ENCODE assay signal across 26 mouse cellular contexts in the genomic region with DNA sequence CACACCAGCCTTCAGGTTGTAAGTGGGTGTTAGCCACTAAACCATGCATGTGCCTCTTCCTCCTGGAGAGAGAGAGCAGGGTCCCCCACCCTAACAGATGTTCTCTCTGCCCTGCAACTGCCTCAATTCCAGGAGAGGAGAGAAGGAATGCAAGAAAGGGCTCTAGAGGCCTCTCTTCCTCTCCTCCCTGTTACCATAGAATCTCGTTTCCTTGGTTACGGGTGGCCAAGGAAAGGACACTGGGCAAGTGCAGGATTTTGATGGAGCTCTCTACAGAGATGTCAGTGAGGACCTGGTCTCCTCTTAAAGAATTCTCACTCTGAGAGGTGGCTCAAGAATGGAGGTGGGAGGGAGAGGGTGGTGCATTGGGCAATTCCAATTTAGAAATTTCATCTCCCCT.
DNase-seq lines count a peak whose midpoint lies in the region; ATAC-seq lines count a peak whose summit lies in the region.
"Had no signal": no experiment of that assay in that cellular context is flagged by ENCODE, and none has a peak within 500 bp of the region (broad histone marks: within the 10 kb centered on the region; RNA-seq: fewer than 3 reads in every experiment).

No protein-coding gene starts in this region.

- H3K27ac ChIP-seq in midbrain, embryonic 11.5 days (ENCODE audit: low read depth, low read length): no peak overlapping the region
- H3K27ac ChIP-seq in midbrain, embryonic 10.5 days (replicated peaks): no peak overlapping the region
- H3K27ac ChIP-seq in hindbrain, embryonic 15.5 days (replicated peaks): peak overlapping the region; percentile 17; the same call in 1 of the 2 replicates
- H3K27ac ChIP-seq in midbrain, embryonic 16.5 days (ENCODE audit: low read length): peak overlapping the region; percentile 65
- H3K27ac ChIP-seq: embryonic facial prominence, embryonic 10.5 days; kidney, embryonic 15.5 days; limb, embryonic 12.5 days; liver, embryonic 12.5 days; neural tube, embryonic 12.5 days; stomach, embryonic 15.5 days had no signal

- no peak overlapping the region for H3K4me2 ChIP-seq in midbrain, embryonic 11.5 days
- no peak overlapping the region for H3K4me2 ChIP-seq in hindbrain, embryonic 15.5 days
- no peak overlapping the region; the same call in 1 of the 2 replicates for H3K4me2 ChIP-seq in midbrain, embryonic 16.5 days (ENCODE audit: low read length)
- H3K4me2 ChIP-seq: heart, embryonic 11.5 days; kidney, embryonic 15.5 days; limb, embryonic 12.5 days; liver, embryonic 12.5 days; neural tube, embryonic 12.5 days; stomach, embryonic 15.5 days had no signal

- H3K36me3 ChIP-seq in midbrain, embryonic 11.5 days (ENCODE audit: control insufficient read depth, insufficient read depth, low read length): no peaks in the 10 kb centered on the region
- H3K36me3 ChIP-seq in midbrain, embryonic 10.5 days: no peaks in the 10 kb centered on the region
- no peaks in the 10 kb centered on the region for H3K36me3 ChIP-seq in hindbrain, embryonic 15.5 days
- H3K36me3 ChIP-seq in midbrain, embryonic 16.5 days (ENCODE audit: control insufficient read depth, insufficient read depth, low read length): no peaks in the 10 kb centered on the region
- H3K36me3 ChIP-seq: embryonic facial prominence, embryonic 10.5 days; kidney, embryonic 15.5 days; limb, embryonic 12.5 days; liver, embryonic 12.5 days; neural tube, embryonic 12.5 days; stomach, embryonic 15.5 days had no signal

- peaks cover 17% of the 10 kb centered on the region; the same call in 1 of the 2 replicates for H3K4me1 ChIP-seq in midbrain, embryonic 11.5 days (ENCODE audit: control insufficient read depth, insufficient read depth, low read length)
- peaks cover 41% of the 10 kb centered on the region for H3K4me1 ChIP-seq in midbrain, embryonic 10.5 days
- H3K4me1 ChIP-seq in hindbrain, embryonic 15.5 days (replicated peaks): peaks cover 18% of the 10 kb centered on the region
- peaks cover 19% of the 10 kb centered on the region for H3K4me1 ChIP-seq in midbrain, embryonic 16.5 days (ENCODE audit: control insufficient read depth, insufficient read depth, low read length)
- H3K4me1 ChIP-seq: kidney, embryonic 15.5 days; liver, embryonic 12.5 days; neural tube, embryonic 12.5 days; stomach, embryonic 15.5 days had no signal

- peaks cover 2% of the 10 kb centered on the region for H3K27me3 ChIP-seq in midbrain, embryonic 11.5 days (ENCODE audit: control insufficient read depth, insufficient read depth, low read length)
- peaks cover 60% of the 10 kb centered on the region for H3K27me3 ChIP-seq in midbrain, embryonic 10.5 days (ENCODE audit: low read depth, poor library complexity, severe bottlenecking)
- no peaks in the 10 kb centered on the region for H3K27me3 ChIP-seq in hindbrain, embryonic 15.5 days
- no peaks in the 10 kb centered on the region for H3K27me3 ChIP-seq in midbrain, embryonic 16.5 days (ENCODE audit: control insufficient read depth, insufficient read depth, low read depth, low read length)
- H3K27me3 ChIP-seq: kidney, embryonic 15.5 days; liver, embryonic 12.5 days; neural tube, embryonic 12.5 days; stomach, embryonic 15.5 days had no signal

- no peaks in the 10 kb centered on the region for H3K9me3 ChIP-seq in midbrain, embryonic 11.5 days (ENCODE audit: control insufficient read depth, low read length)
- H3K9me3 ChIP-seq in midbrain, embryonic 10.5 days (replicated peaks): 0 out of 2 replicates have a peak, but pooled peaks cover 3% of the 10 kb centered on the region
- no peaks in the 10 kb centered on the region for H3K9me3 ChIP-seq in hindbrain, embryonic 15.5 days
- no peaks in the 10 kb centered on the region for H3K9me3 ChIP-seq in midbrain, embryonic 16.5 days (replicated peaks; ENCODE audit: control insufficient read depth, low read length, poor library complexity, severe bottlenecking)
- H3K9me3 ChIP-seq: embryonic facial prominence, embryonic 10.5 days; kidney, embryonic 15.5 days; limb, embryonic 12.5 days; liver, embryonic 12.5 days; neural tube, embryonic 12.5 days; stomach, embryonic 15.5 days had no signal

- WGBS in midbrain, embryonic 11.5 days: 59% methylated on average over 2 of the region's 2 CpGs
- 83% methylated on average over 2 of the region's 2 CpGs for WGBS in midbrain, embryonic 10.5 days
- 56% methylated on average over 2 of the region's 2 CpGs for WGBS in hindbrain, embryonic 15.5 days
- 65% methylated on average over 2 of the region's 2 CpGs for WGBS in midbrain, embryonic 16.5 days

- no peak overlapping the region for H3K4me3 ChIP-seq in midbrain, embryonic 11.5 days (ENCODE audit: low read depth, low read length)
- no peak overlapping the region for H3K4me3 ChIP-seq in midbrain, embryonic 10.5 days
- no peak overlapping the region for H3K4me3 ChIP-seq in hindbrain, embryonic 15.5 days
- no peak overlapping the region for H3K4me3 ChIP-seq in midbrain, embryonic 16.5 days (ENCODE audit: low read depth, low read length)
- H3K4me3 ChIP-seq: embryonic facial prominence, embryonic 10.5 days; kidney, embryonic 15.5 days; limb, embryonic 12.5 days; liver, embryonic 12.5 days; neural tube, embryonic 12.5 days; stomach, embryonic 15.5 days had no signal

- DNase-seq in midbrain, embryonic 11.5 days (ENCODE audit: low spot score, missing footprints): peak; percentile 87
- DNase-seq in midbrain, embryonic 10.5 days (ENCODE audit: low spot score): no peak
- peak; percentile 42 for DNase-seq in embryo, embryonic 10.5 days (ENCODE audit: low spot score)
- DNase-seq in right cerebral cortex, postnatal 4 days: no peak
- DNase-seq: adrenal gland, adult 8-10 months; B cell, adult 2 months; cerebellum, adult 2 months; cerebellum, postnatal 25 days; kidney, postnatal 36 days; layer of hippocampus, postnatal 36 days; lung, adult 18-20 months; lung, postnatal 14 days; right cerebral cortex, adult 18-20 months; thymus, adult 18-20 months had no signal

- no peak for ATAC-seq in midbrain, embryonic 11.5 days (ENCODE audit: low FRiP score)
- peak; percentile 35; the same call in 1 of the 2 replicates for ATAC-seq in hindbrain, embryonic 15.5 days (ENCODE audit: low FRiP score, low read depth)
- peak; percentile 66; the same call in 1 of the 2 replicates for ATAC-seq in midbrain, embryonic 16.5 days
- ATAC-seq in CD4-positive, CD25-positive, alpha-beta regulatory T cell, adult 4 months: no peak
- ATAC-seq: activated CD4-positive, CD25-positive, alpha-beta regulatory T cell, adult 4 months; intestine, embryonic 16.5 days; liver, embryonic 12.5 days had no signal

- no peak overlapping the region for H3K9ac ChIP-seq in midbrain, embryonic 11.5 days (ENCODE audit: low read length)
- H3K9ac ChIP-seq in hindbrain, embryonic 15.5 days: no peak overlapping the region
- H3K9ac ChIP-seq in midbrain, embryonic 16.5 days (ENCODE audit: low read depth, low read length): no peak overlapping the region
- H3K9ac ChIP-seq: kidney, embryonic 15.5 days; limb, embryonic 12.5 days; liver, embryonic 12.5 days; neural tube, embryonic 12.5 days; stomach, embryonic 15.5 days had no signal

Comparison
In these comparisons a context has a peak if more than half of its experiments do, and no peak if none do; other contexts are left out.
1. ATAC-seq: peak in hindbrain, embryonic 15.5 days (single experiment) and midbrain, embryonic 16.5 days (single experiment); none in midbrain, embryonic 11.5 days (single experiment) and CD4-positive, CD25-positive, alpha-beta regulatory T cell, adult 4 months (single experiment).
2. DNase-seq: peak in midbrain, embryonic 11.5 days (single experiment) and embryo, embryonic 10.5 days (single experiment); none in midbrain, embryonic 10.5 days (single experiment) and right cerebral cortex, postnatal 4 days (single experiment).
3. H3K27ac ChIP-seq: peak in hindbrain, embryonic 15.5 days (single experiment) and midbrain, embryonic 16.5 days (single experiment); none in midbrain, embryonic 11.5 days (single experiment) and midbrain, embryonic 10.5 days (single experiment).